Mouse (Mus musculus): ENCODE data around the gene Plvap.

Plvap gene

GRCm38 (mm10) chr8:71464513-71465500 is 46.7 kb downstream of the Plvap start, which contains the start of gene Mrpl34:
Gene Mrpl34 (plus strand): TSS chr8:71464959.
- DNase-seq (ENCODE audit: low spot score), result peak; percentile 100

GRCm38 (mm10) chr8:71463188-71464033 is 48.1 kb downstream of the Plvap start, which contains the start of gene Abhd8:
Gene Abhd8 (minus strand): TSS chr8:71463655.
- DNase-seq (ENCODE audit: low spot score), result peak; percentile 93

GRCm38 (mm10) chr8:71462786-71463185 is 48.8 kb downstream of the Plvap start:
- DNase-seq (ENCODE audit: low spot score), result no peak

- no peak for DNase-seq (ENCODE audit: low spot score)
These were observed 49.4 kb downstream of the Plvap start for GRCm38 (mm10) chr8:71462191-71462590.

- DNase-seq (ENCODE audit: low spot score), result no peak
These were observed 50.3 kb downstream of the Plvap start for GRCm38 (mm10) chr8:71461152-71461840.

- DNase-seq (ENCODE audit: low spot score), result no peak
These were observed 50.8 kb downstream of the Plvap start for GRCm38 (mm10) chr8:71460716-71461115.

- no peak for DNase-seq (ENCODE audit: low spot score)
These were observed 53.8 kb downstream of the Plvap start for GRCm38 (mm10) chr8:71457659-71458270.

- peak; percentile 48 for DNase-seq (ENCODE audit: low spot score)
These were observed 54.6 kb downstream of the Plvap start for GRCm38 (mm10) chr8:71456906-71457305.

- no peak for DNase-seq (ENCODE audit: low spot score)
These were observed 56.9 kb downstream of the Plvap start for GRCm38 (mm10) chr8:71454668-71455067.

GRCm38 (mm10) chr8:71452669-71453068 is 58.9 kb downstream of the Plvap start:
- no peak for DNase-seq (ENCODE audit: low spot score)

- no peak for DNase-seq (ENCODE audit: low spot score)
These were observed 59.8 kb downstream of the Plvap start for GRCm38 (mm10) chr8:71451777-71452176.

- no peak for DNase-seq (ENCODE audit: low spot score)
These were observed 60.2 kb downstream of the Plvap start for GRCm38 (mm10) chr8:71451337-71451736.
